ENCODE assay signal across 10 mouse cellular contexts in genomic region chr2:145500231-145500630, GRCm38 (mm10).
"Had no signal": no experiment of that assay in that cellular context is flagged by ENCODE, and none has a peak within 500 bp of the region (broad histone marks: within the 10 kb centered on the region; RNA-seq: fewer than 3 reads in every experiment).

No protein-coding gene starts in this region.

- H3K4me1 ChIP-seq: limb, embryonic 13.5 days; liver, embryonic 15.5 days; midbrain, embryonic 13.5 days had no signal

- H3K27me3 ChIP-seq: limb, embryonic 13.5 days; liver, embryonic 15.5 days; midbrain, embryonic 13.5 days had no signal

- H3K4me3 ChIP-seq: layer of hippocampus, adult 2 months; limb, embryonic 13.5 days; liver, embryonic 15.5 days; midbrain, embryonic 13.5 days had no signal

- DNase-seq: kidney, postnatal 4 days; lung, adult 2 months; lung, postnatal 36 days; right cerebral cortex, postnatal 14 days; thymus, postnatal 4 days had no signal

- H3K9me3 ChIP-seq: limb, embryonic 13.5 days; liver, embryonic 15.5 days; midbrain, embryonic 13.5 days had no signal

- H3K36me3 ChIP-seq: limb, embryonic 13.5 days; liver, embryonic 15.5 days; midbrain, embryonic 13.5 days had no signal

- H3K27ac ChIP-seq: layer of hippocampus, adult 2 months; limb, embryonic 13.5 days; liver, embryonic 15.5 days; midbrain, embryonic 13.5 days; stomach, postnatal 0 days had no signal
